Mouse (Mus musculus) thymus, postnatal 10 days (tissue): ENCODE measurements around the gene AI464131.

ENCODE experiments used
- DNase-seq, 2 experiments: peaks; one replicate each; pipeline ENCODE4 v3.0.0; 2021; ENCODE audit warnings: low spot score in 2 of 2

AI464131 gene

GRCm38 (mm10) chr4:41470051-41470683 lies 32.7 kb downstream of the AI464131 start:
- no peak for DNase-seq

GRCm38 (mm10) chr4:41469199-41469598 lies 33.7 kb downstream of the AI464131 start:
- DNase-seq: no peak

GRCm38 (mm10) chr4:41468396-41469080 lies 34.3 kb downstream of the AI464131 start:
- peak in 1 of 2 experiments; percentile 25 for DNase-seq

GRCm38 (mm10) chr4:41465287-41465665 lies 37.6 kb downstream of the AI464131 start:
- no peak for DNase-seq

GRCm38 (mm10) chr4:41464345-41465286 lies 38.3 kb downstream of the AI464131 start, which contains the start of the genes Kif24 and Nudt2:
Gene Kif24 (minus strand): TSS chr4:41464887.
Gene Nudt2 (plus strand): TSS chr4:41465151.
- DNase-seq: peak; percentile 96 to 98

- DNase-seq: peak; percentile 17 to 32
Observed at GRCm38 (mm10) chr4:41463051-41463738, 39.7 kb downstream of the AI464131 start.

GRCm38 (mm10) chr4:41460690-41461089 lies 42.2 kb downstream of the AI464131 start:
- no peak for DNase-seq

GRCm38 (mm10) chr4:41447595-41447994 lies 55.3 kb downstream of the AI464131 start:
- DNase-seq: no peak
